Mouse (Mus musculus) adrenal gland, postnatal 10 days (tissue): ENCODE measurements around the gene Slc9a1. TPM values are rescaled to one million over a fixed set of nuclear protein-coding genes. Genes with fewer than 3 reads are reported as not detected.

ENCODE experiments used
- DNase-seq: peaks from one replicate; pipeline ENCODE4 v3.0.0; 2021; ENCODE audit warnings: mixed read lengths
- total RNA-seq, 2 experiments: library from RNA; stranded (reverse); gene quantifications; 2 replicates each; pipeline ENCODE4 v1.2.3; 2021

Gene Slc9a1
- total RNA-seq, 2 experiments from 2014 or later, result 31.9 to 42.5 TPM

- DNase-seq, result no peak
Measured at GRCm38 (mm10) chr4:133439460-133440376, 70.2 kb downstream of the Slc9a1 start.

- no peak for DNase-seq
Measured at GRCm38 (mm10) chr4:133440377-133440795, 70.9 kb downstream of the Slc9a1 start.

GRCm38 (mm10) chr4:133442194-133442593 is 72.7 kb downstream of the Slc9a1 start:
- DNase-seq, result no peak

GRCm38 (mm10) chr4:133443085-133443484 is 73.6 kb downstream of the Slc9a1 start:
- DNase-seq, result no peak

- DNase-seq, result no peak
Measured at GRCm38 (mm10) chr4:133445727-133446126, 76.2 kb downstream of the Slc9a1 start.

- DNase-seq, result no peak
Measured at GRCm38 (mm10) chr4:133447366-133447765, 77.9 kb downstream of the Slc9a1 start.

- DNase-seq, result no peak
Measured at GRCm38 (mm10) chr4:133447967-133448366, 78.5 kb downstream of the Slc9a1 start.

- DNase-seq, result no peak
Measured at GRCm38 (mm10) chr4:133448708-133449388, 79.3 kb downstream of the Slc9a1 start.

GRCm38 (mm10) chr4:133449726-133450125 is 80.2 kb downstream of the Slc9a1 start:
- peak; percentile 71 for DNase-seq

GRCm38 (mm10) chr4:133451536-133451935 is 82.0 kb downstream of the Slc9a1 start:
- DNase-seq, result peak; percentile 94

- no peak for DNase-seq
Measured at GRCm38 (mm10) chr4:133452433-133452832, 82.9 kb downstream of the Slc9a1 start.

GRCm38 (mm10) chr4:133458044-133458443 is 88.5 kb downstream of the Slc9a1 start:
- no peak for DNase-seq

GRCm38 (mm10) chr4:133460006-133460405 is 90.5 kb downstream of the Slc9a1 start:
- no peak for DNase-seq

- no peak for DNase-seq
Measured at GRCm38 (mm10) chr4:133460796-133461325, 91.4 kb downstream of the Slc9a1 start.

- DNase-seq, result no peak
Measured at GRCm38 (mm10) chr4:133461362-133461761, 91.9 kb downstream of the Slc9a1 start.

GRCm38 (mm10) chr4:133463184-133463583 is 93.7 kb downstream of the Slc9a1 start:
- DNase-seq, result no peak

- DNase-seq, result peak; percentile 91
Measured at GRCm38 (mm10) chr4:133468080-133468479, 98.6 kb downstream of the Slc9a1 start.

GRCm38 (mm10) chr4:133469122-133469521 is 99.6 kb downstream of the Slc9a1 start:
- no peak for DNase-seq

- no peak for DNase-seq
Measured at GRCm38 (mm10) chr4:133471135-133471821, 101.8 kb downstream of the Slc9a1 start.
